Mouse (Mus musculus) neutrophil, adult 5-6 weeks (primary cell): ENCODE measurements around the gene A230072I06Rik. TPM values are rescaled to one million over a fixed set of nuclear protein-coding genes. Genes with fewer than 3 reads are reported as not detected.

Experiments
- ATAC-seq: fragments of 151-379, 151-347 bp; 2 replicates; pipeline ENCODE4 v1.8.0; 2017; ENCODE audit warnings: mild to moderate bottlenecking, moderate TSS enrichment; ENCODE audit not compliant: insufficient number of reproducible peaks, poor library complexity, low FRiP score, severe bottlenecking; ENCODE audit errors: extremely low read depth
- total RNA-seq: library from RNA; stranded (forward); fragments of 200-1000 nt; gene quantifications from 2 replicates; pipeline ENCODE4 v1.2.3, GENCODE M21; 2017

The A230072I06Rik gene
- total RNA-seq: 0.23 TPM in 1 of 2 replicates, not detected in the other

GRCm38 (mm10) chr8:12278663-12279312 is at the start of gene A230072I06Rik:
TSS of gene A230072I06Rik (plus strand) at chr8:12278819.
- no peak for ATAC-seq

- ATAC-seq: no peak
Measured at GRCm38 (mm10) chr8:12234039-12234438, 44.6 kb upstream of the A230072I06Rik start.

DNA sequence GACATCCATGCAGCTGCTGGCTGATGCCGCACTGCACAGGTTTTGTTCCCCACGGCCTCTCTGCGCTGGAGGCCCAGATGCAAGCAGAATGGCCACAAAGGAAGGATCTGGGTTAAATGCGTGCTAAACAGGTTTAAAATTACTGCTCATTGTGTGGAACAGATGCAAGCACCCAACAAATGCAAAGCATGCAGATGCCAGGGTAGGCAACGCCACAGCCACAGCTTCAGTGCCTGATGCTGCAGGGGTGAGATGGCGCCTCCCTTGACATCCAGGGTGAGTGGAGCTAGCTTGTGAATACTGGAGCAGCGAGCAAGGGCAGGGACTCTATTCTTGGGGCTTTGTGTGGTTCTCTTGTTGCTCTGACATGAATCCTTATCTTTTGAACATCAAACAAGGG is 39.8 kb upstream of the A230072I06Rik start:
- no peak for ATAC-seq

DNA sequence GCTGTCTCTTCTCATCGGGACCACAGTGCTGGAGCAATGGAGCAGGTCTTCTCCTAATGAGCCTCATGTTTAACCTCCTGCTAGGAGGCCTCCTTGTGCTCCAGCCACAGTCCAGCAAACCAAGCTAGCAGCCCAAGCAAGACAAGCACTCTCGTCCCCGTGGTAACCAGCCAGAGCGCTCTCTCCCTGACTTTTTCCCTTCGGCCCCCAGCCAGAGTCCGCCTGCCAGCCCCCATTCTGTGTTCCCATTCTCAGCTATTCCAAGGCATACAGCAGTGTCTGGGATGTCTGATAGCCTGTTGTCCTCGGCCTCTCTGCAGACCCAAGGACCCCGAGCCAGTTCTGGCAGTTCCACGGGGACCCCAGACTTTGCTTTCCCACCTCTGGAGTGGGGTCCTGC is 38.5 kb upstream of the A230072I06Rik start:
- no peak for ATAC-seq

GRCm38 (mm10) chr8:12243746-12244145 is 34.9 kb upstream of the A230072I06Rik start:
- no peak for ATAC-seq

- no peak for ATAC-seq
Measured at GRCm38 (mm10) chr8:12259890-12260289, 18.7 kb upstream of the A230072I06Rik start.

DNA sequence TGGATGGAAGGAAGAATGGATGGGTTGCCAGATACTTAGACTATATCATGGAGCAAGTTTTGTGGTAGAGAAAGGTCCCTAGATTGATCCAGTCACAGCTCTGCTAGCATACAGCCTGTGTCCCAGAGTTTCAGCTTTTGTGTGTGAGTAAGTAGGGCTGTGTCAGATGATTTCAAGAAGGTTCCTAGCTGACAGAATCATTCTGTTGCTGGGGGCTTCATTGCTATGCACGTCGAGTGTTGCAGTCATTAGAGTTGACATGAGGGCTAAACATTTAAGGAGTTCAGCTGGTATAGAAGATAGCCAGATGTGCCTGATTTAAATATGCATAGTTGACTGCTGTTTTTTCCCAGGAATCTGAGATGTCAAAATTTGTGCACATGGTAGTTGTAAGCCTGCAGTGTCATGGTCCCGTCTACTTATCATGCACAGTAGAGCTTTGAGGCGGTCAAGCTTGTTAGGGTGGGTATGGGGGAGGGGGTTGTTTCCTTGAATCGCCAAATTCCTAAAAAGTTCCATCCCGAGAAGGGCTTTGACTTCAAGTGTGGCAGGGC is 18.1 kb upstream of the A230072I06Rik start:
- no peak for ATAC-seq

GRCm38 (mm10) chr8:12261556-12261955 is 17.1 kb upstream of the A230072I06Rik start:
- no peak for ATAC-seq

DNA sequence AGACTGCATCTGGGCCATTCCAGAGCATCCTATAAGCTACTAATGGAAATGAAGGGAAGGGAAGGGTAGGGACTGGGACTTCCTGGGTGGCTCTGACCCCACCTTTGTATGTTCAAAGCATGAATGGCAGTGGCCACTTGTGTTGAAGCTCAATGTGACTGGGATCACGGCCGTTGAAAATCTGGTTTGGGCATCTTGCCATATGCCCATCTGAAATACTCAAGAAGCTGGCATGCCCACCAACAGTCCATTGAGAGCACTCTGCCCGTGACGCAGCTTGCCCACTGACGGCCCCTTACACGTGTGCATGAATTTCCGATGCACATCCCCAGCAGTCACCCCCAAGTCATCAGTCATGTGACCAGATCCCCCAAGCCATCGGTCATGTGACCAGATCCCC is 13.6 kb upstream of the A230072I06Rik start:
- no peak for ATAC-seq

- no peak for ATAC-seq
Measured at GRCm38 (mm10) chr8:12267863-12268262, 10.8 kb upstream of the A230072I06Rik start.

GRCm38 (mm10) chr8:12268306-12268829 is 10.3 kb upstream of the A230072I06Rik start:
- no peak for ATAC-seq

DNA sequence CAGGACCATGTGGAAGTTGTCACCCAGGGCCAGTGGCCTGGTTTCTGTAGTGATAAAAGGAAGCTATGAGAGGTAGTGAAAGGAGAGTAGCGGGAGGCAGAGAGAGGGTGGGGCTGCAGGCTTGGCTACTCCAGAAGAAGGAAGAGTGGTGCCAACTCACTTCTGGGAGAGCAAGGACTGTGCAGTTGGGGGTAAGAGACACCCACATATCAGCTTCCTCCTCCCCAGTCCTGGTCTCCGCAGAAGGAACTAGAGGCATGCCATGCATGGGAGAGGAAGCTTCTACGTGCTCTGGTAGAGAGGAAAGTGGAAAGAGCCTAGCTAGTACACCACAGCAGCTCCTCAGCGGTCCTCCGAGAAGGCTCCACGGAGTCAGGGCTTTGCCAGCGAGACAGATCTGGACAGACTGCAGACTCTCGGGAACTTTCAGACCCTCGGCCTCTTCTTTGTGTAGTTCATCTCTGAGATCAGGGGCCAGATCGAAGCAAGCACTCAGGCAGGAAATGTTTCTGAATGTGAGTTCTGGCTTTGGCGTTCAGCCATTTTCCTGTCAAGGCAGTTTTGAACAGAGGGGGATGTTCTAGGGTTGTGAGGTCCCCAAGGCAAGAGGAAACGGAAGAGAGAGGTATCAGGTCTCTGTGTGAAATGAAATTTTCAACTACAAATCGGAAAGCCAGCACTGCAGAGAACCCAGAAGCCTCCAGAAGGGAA is 1.0 kb downstream of the A230072I06Rik start:
- no peak for ATAC-seq

DNA sequence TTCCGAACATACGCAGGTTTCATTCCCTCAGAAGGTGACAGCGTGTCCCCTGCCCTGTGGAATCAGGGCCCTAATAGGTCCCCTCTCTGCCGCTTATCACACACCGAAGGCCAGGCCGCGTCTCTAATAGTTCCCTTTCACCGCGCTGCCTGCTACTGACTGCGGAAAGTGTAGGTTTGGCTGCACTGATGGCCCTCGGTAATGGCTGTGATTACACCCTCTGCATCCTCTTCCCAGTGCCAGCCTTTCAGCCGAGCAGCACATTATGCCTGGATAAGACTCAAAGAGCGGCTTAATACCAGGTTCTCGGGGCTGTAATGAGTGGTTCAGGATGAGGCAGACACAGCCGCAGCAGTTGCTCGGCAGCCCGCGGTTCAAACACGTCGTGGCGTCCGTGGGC is 3.5 kb downstream of the A230072I06Rik start:
- ATAC-seq: no peak

DNA sequence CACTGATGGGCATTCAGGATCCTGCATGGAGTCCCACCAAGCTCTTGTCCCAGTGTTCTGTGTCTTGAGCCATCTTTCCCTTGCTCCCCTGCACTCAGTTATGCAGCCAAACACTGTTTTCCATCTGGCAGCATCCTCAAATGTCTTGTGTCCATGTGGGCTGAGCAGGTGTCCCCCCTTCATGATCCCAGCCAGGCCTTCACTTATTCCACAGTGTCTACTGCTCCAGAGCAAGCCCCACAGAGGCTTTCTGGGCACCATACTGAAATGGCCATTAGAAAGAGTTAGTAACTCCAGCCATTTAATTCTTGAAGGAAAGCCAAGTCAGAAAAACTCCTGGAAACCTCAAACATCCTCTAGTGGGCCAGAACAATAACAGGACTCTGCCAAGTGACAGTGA is 11.9 kb downstream of the A230072I06Rik start:
- no peak for ATAC-seq

DNA sequence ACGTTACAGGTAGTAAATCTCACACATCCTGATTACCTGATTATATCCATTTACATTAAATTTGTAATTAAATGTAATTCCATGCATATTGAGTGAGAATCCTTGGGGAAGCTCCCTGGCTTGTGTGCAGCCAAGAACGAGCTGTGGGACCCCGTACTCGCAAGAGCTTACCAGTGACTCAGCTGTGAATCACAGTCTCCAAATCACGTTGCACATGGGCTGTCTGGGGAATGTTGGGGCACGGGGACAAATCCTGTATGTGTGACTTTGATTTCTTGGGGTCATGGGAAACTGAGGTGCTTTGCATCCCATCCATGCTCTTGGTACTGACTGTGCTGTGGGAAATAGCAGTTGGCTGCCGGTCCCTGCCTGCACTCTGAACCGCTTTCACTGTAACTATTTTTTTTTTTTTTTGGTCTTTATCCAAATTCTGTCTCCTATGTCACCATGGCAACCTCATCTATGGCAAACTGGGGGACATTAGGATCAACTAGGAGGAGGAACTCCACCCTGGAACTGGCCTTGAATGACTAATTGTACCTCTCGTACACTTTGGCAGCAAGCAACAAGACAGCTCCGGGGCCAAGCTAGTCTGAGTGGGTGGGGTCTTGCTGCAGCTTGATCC is 19.8 kb downstream of the A230072I06Rik start:
- no peak for ATAC-seq

GRCm38 (mm10) chr8:12301998-12302397 is 23.4 kb downstream of the A230072I06Rik start:
- no peak for ATAC-seq

- no peak for ATAC-seq
Measured at GRCm38 (mm10) chr8:12312975-12313734, 34.5 kb downstream of the A230072I06Rik start.

- no peak for ATAC-seq
Measured at GRCm38 (mm10) chr8:12314258-12314657, 35.6 kb downstream of the A230072I06Rik start.

DNA sequence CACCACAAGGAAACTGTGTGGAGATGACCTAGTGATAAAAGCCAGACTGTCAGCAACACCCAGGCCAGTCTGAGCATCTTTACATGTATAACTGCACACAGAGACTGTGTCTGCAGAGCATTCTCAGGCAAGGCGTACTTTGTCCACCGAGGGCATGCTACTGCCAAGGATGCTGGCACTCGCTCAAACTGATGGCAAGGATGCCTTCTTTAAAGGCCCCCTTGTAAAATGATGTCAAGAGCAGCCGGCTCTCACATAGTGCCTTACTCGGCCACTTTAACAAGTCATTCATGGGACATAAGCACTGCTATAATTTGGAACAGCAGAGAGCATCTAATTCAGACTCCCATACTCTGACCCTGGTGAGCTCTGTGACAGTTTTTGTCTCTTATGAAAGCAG is 36.6 kb downstream of the A230072I06Rik start:
- no peak for ATAC-seq
